Mouse (Mus musculus) G1E (cell line): ENCODE data around the gene Upk3bl.

Source experiments
- CTCF ChIP-seq: IDR thresholded peaks from 2 replicates; pipeline ENCODE4 v1.5.1; 2012; ENCODE audit warnings: low read depth, low read length, inconsistent platforms, mixed read lengths
- GATA1 ChIP-seq: IDR thresholded peaks from 2 replicates; pipeline ENCODE4 v1.6.1; 2012; ENCODE audit warnings: borderline replicate concordance, low read length, inconsistent platforms, mixed read lengths
- GATA2 ChIP-seq: IDR thresholded peaks from 2 replicates; pipeline ENCODE4 v1.6.1; 2012; ENCODE audit warnings: low read depth, low read length, inconsistent platforms, borderline replicate concordance
- POLR2AphosphoS5 ChIP-seq: IDR thresholded peaks from 2 replicates; pipeline ENCODE4 v1.6.1; 2012; ENCODE audit warnings: low read depth, low read length, inconsistent platforms; ENCODE audit not compliant: insufficient replicate concordance
- TAL1 ChIP-seq: conservative IDR thresholded peaks from 2 replicates; pipeline ENCODE4 v1.6.1; 2012; ENCODE audit warnings: low read depth, low read length, inconsistent platforms, mixed read lengths

GRCm38 (mm10) chr5:136016014-136016876 is 38.0 kb upstream of the Upk3bl start:
- TF ChIP-seq CTCF (no peak), GATA1 (no peak), TAL1 (no peak), POLR2AphosphoS5 (no peak), GATA2 (no peak)
